ENCODE assay signal across 15 mouse cellular contexts in the genomic region with DNA sequence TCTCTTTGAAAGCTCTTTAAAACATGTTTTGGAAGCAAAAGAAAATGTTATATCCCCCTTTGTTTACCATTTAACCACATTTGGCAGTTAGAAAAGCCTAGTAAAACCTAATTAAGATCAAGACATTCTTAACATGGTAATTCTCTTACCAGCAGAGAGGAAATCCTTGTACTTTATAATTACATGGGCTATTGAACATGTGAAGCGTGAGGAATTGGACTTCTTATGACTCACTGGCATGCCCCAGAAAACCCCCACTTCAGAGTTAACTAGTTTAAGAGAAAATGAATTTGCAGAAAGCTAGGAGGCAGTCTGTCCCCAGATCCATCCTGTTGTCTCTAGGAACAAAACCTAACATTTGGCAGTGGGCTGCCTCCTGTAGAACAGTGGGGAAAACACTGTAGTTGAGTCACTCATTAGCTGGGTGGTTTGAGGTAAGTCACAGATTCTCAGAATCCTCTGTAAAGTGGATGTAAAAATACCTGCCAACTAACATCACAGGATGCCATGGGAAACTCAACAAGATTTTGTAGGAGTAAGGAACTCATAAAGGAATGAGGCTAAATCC.
"Had no signal": no experiment of that assay in that cellular context is flagged by ENCODE, and none has a peak within 500 bp of the region (broad histone marks: within the 10 kb centered on the region; RNA-seq: fewer than 3 reads in every experiment).

No protein-coding gene starts in this region.

- H3K4me1 ChIP-seq: limb, embryonic 10.5 days; liver, embryonic 15.5 days; midbrain, embryonic 13.5 days; neural tube, embryonic 12.5 days had no signal

- H3K4me3 ChIP-seq: limb, embryonic 10.5 days; liver, embryonic 15.5 days; midbrain, embryonic 13.5 days; neural tube, embryonic 12.5 days had no signal

- H3K27me3 ChIP-seq: liver, embryonic 15.5 days; midbrain, embryonic 13.5 days; neural tube, embryonic 12.5 days had no signal

- H3K36me3 ChIP-seq: limb, embryonic 10.5 days; liver, embryonic 15.5 days; midbrain, embryonic 13.5 days; neural tube, embryonic 12.5 days had no signal

- ATAC-seq: inflammation-experienced regulatory T-cells, adult 6 months; intestine, postnatal 0 days; lung, postnatal 0 days; midbrain, embryonic 13.5 days had no signal

- H3K4me2 ChIP-seq: liver, embryonic 11.5 days; liver, embryonic 15.5 days; midbrain, embryonic 13.5 days; neural tube, embryonic 12.5 days had no signal

- H3K9ac ChIP-seq: liver, embryonic 15.5 days; midbrain, embryonic 13.5 days; neural tube, embryonic 12.5 days had no signal

- H3K27ac ChIP-seq: limb, embryonic 10.5 days; liver, embryonic 15.5 days; midbrain, embryonic 13.5 days; neural tube, embryonic 12.5 days had no signal

- DNase-seq: kidney, adult 9 months; kidney, postnatal 10 days; kidney, postnatal 4 days; lung, adult 2 months; lung, postnatal 36 days; thymus, adult 2 months; thymus, postnatal 25 days had no signal

- H3K9me3 ChIP-seq: limb, embryonic 10.5 days; liver, embryonic 15.5 days; midbrain, embryonic 13.5 days; neural tube, embryonic 12.5 days had no signal
